Mouse (Mus musculus) mouse embryonic stem cell (cell line): ENCODE measurements around the gene Cnnm1.

ENCODE experiments used
- in situ Hi-C, 2 experiments: fragments of 300-500 bp; cut with MboI; formaldehyde crosslinking; loops; 1 replicate in 1 of 2; 3 replicates in 1 of 2; pipeline ENCODE4 v1.14.3; 2019 to 2020; ENCODE audit warnings: low sequenced_read_pairs in 2 of 2, low pct_unique_long_range_greater_than_20kb in 1 of 2, mixed read lengths in 1 of 2; ENCODE audit not compliant: unreplicated experiment in 1 of 2

Cnnm1 gene

GRCm38 (mm10) chr19:43524187-43525103, 84.2 kb downstream of the Cnnm1 start, which contains the start of gene Got1:
Gene Got1 (minus strand): TSS chr19:43524605.
- in situ Hi-C loops: no loop called here

- in situ Hi-C loops: no loop called here
Measured at GRCm38 (mm10) chr19:43525104-43525482, 84.9 kb downstream of the Cnnm1 start.

- in situ Hi-C loops: no loop called here
Measured at GRCm38 (mm10) chr19:43525566-43525965, 85.3 kb downstream of the Cnnm1 start.

- in situ Hi-C loops: no loop called here
Measured at GRCm38 (mm10) chr19:43526025-43526424, 85.8 kb downstream of the Cnnm1 start.

- in situ Hi-C loops: no loop called here
Measured at GRCm38 (mm10) chr19:43527131-43527530, 86.9 kb downstream of the Cnnm1 start.

GRCm38 (mm10) chr19:43528056-43528587, 87.9 kb downstream of the Cnnm1 start:
- in situ Hi-C loops: no loop called here

- in situ Hi-C loops: loop anchor here in 1 of 2 experiments (5.0 kb wide), 1 partner anchor 92 kb away; no protein-coding TSS in a partner anchor
Measured at GRCm38 (mm10) chr19:43530197-43530770, 90.0 kb downstream of the Cnnm1 start.

- in situ Hi-C loops: loop anchor here in 1 of 2 experiments (5.0 kb wide), 1 partner anchor 91 kb away; no protein-coding TSS in a partner anchor
Measured at GRCm38 (mm10) chr19:43530921-43531320, 90.7 kb downstream of the Cnnm1 start.

- in situ Hi-C loops: no loop called here
Measured at GRCm38 (mm10) chr19:43535372-43535771, 95.1 kb downstream of the Cnnm1 start.

GRCm38 (mm10) chr19:43546337-43547117, 106.3 kb downstream of the Cnnm1 start:
- in situ Hi-C loops: no loop called here
